Comparison of ENCODE assay signal across 8 mouse cellular contexts in the genomic region with DNA sequence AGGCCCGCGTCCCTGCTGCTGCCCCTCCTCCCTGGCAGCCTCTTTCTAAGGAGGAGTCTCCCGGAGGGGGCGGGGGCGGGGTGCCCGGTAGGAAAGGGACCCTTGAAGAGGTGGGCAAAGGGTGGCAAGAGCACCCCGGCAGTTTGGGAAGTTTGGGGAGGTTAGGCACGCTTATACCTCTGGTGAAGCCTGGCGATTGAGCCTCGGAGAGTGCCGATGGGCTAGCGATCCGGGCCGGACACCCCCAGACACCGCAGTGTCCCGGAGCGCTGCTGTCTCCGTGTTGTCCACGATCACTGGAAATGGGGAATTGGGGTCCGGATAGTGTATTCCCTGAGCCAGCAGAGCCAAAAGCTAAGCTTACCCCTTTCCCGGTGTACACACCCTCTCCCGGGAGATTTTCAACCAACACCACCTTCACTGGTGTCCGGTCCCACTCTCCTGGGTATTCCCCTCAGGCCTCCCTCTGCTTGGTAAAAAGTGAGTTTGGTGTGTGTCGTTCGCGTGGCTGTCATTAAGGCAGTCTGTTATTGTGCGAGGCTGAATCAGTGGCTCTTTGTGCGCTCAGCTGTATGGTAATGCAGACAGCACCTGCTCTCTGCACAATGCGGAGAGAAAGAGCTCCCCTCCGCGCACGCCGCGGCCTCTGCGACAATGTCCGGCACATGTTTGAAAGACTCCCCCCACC. TPM values are rescaled to one million over a fixed set of nuclear protein-coding genes. Genes with fewer than 3 reads are reported as not detected.
DNase-seq lines count a peak whose midpoint lies in the region; ATAC-seq and TF ChIP-seq lines count a peak whose summit lies in the region.

Gene Dll1 (minus strand): TSS at position 379 of the 688 bp plus-strand sequence.

- H3K9ac ChIP-seq in forebrain, postnatal 0 days = peak within 1 kb of the TSS; percentile 84

- H3K27ac ChIP-seq in kidney, adult 2 months (ENCODE audit: insufficient read depth, low read depth, low read length) = peak within 1 kb of the TSS; percentile 54
- H3K27ac ChIP-seq in forebrain, postnatal 0 days (ENCODE audit: low read depth, low read length) = peak within 1 kb of the TSS; percentile 90

- ATAC-seq in forebrain, postnatal 0 days = peak; percentile 45
- ATAC-seq in megakaryocyte progenitor cell, adult 5-6 weeks (replicated peaks; ENCODE audit: poor library complexity) = no peak

- 13% methylated on average over 36 of the region's 36 CpGs for WGBS in kidney, adult 2 months
- 3% methylated on average over 36 of the region's 36 CpGs for WGBS in forebrain, postnatal 0 days

- peak within 1 kb of the TSS; percentile 97 for H3K4me2 ChIP-seq in forebrain, postnatal 0 days (ENCODE audit: low read depth)

- no peaks in the 10 kb centered on the region for H3K36me3 ChIP-seq in kidney, adult 2 months (ENCODE audit: control insufficient read depth, insufficient read depth, low read length)
- peaks cover 5% of the 10 kb centered on the region; the same call in 1 of the 2 replicates for H3K36me3 ChIP-seq in forebrain, postnatal 0 days (ENCODE audit: insufficient read depth)

- H3K27me3 ChIP-seq in kidney, adult 2 months (replicated peaks; ENCODE audit: control insufficient read depth, insufficient read depth, low read length) = no peaks in the 10 kb centered on the region
- no peaks in the 10 kb centered on the region for H3K27me3 ChIP-seq in forebrain, postnatal 0 days (ENCODE audit: insufficient read depth, low read length)

- TF ChIP-seq POLR2A in kidney, adult 2 months (IDR thresholded peaks at IDR 0.05; ENCODE audit: low read depth, low read length) = no peak

- H3K9me3 ChIP-seq in forebrain, postnatal 0 days (ENCODE audit: low read length) = no peaks in the 10 kb centered on the region

- peak; percentile 27 for DNase-seq in kidney, adult 2 months
- DNase-seq in kidney, adult 9 months = no peak
- peak; percentile 15 for DNase-seq in urinary bladder, postnatal 14 days (ENCODE audit: low spot score)
- DNase-seq in urinary bladder, adult 2 months (ENCODE audit: low spot score) = no peak
- DNase-seq in forebrain, postnatal 0 days = peak; percentile 76
- peak; percentile 53 to 64 for DNase-seq in kidney, postnatal 4 days
- peak; percentile 70 for DNase-seq in neural tube, embryonic 10.5 days (ENCODE audit: extremely low spot score, low spot score)

- H3K4me3 ChIP-seq in kidney, adult 2 months (ENCODE audit: insufficient read depth, low read depth, low read length) = peak within 1 kb of the TSS; percentile 63
- H3K4me3 ChIP-seq in forebrain, postnatal 0 days (ENCODE audit: low read depth, low read length) = peak within 1 kb of the TSS; percentile 81

- TF ChIP-seq CTCF in kidney, adult 2 months (conservative IDR thresholded peaks at IDR 0.05; ENCODE audit: insufficient read depth, insufficient read length, low read depth, low read length) = no peak
- 0 out of 2 replicates have a peak, but pooled peaks have one; percentile 3 for TF ChIP-seq CTCF in forebrain, postnatal 0 days (IDR thresholded peaks at IDR 0.05; ENCODE audit: low read depth)

- peaks cover 19% of the 10 kb centered on the region; the same call in 1 of the 2 replicates for H3K4me1 ChIP-seq in kidney, adult 2 months (ENCODE audit: control insufficient read depth, insufficient read depth, low read length)
- peaks cover 30% of the 10 kb centered on the region for H3K4me1 ChIP-seq in forebrain, postnatal 0 days (ENCODE audit: insufficient read depth)

RNA-seq across cellular contexts. Expression of gene Dll1, which starts in this region (rescaled TPM):
- 12.3 and 14.1 TPM in 2 replicates for polyA plus RNA-seq in kidney, adult 2 months (2012; rRNA removed)
- polyA plus RNA-seq in urinary bladder, adult 2 months (2012; rRNA removed) = 8.7 and 9.4 TPM in 2 replicates
- 23.5 and 31.9 TPM in 2 replicates for total RNA-seq in forebrain, postnatal 0 days (2014; rRNA removed)
- polyA plus RNA-seq in forebrain, postnatal 0 days (2015; fragmentation: Nextera tagmentation; extraction: Ambion mirVana) = 9.9 and 12.3 TPM in 2 replicates
- not detected in 2 replicates for total RNA-seq in megakaryocyte progenitor cell, adult 5-6 weeks (2015)
- 0.24 TPM in 1 of 2 replicates, not detected in the other for total RNA-seq in megakaryocyte progenitor cell, adult 5-6 weeks (2017)

Comparison
In these comparisons a context has a peak if more than half of its experiments do, and no peak if none do; other contexts are left out.
1. RNA of gene Dll1 (total RNA-seq): 23.5 to 31.9 TPM in forebrain, postnatal 0 days; 0.24 TPM in megakaryocyte progenitor cell, adult 5-6 weeks; every median in the first group is over 10 times any median in the second.
2. DNase-seq: peak in kidney, adult 2 months (single experiment), urinary bladder, postnatal 14 days (single experiment), forebrain, postnatal 0 days (single experiment), kidney, postnatal 4 days (2 of 2) and neural tube, embryonic 10.5 days (single experiment); none in kidney, adult 9 months (single experiment) and urinary bladder, adult 2 months (single experiment).